24 mouse cellular contexts compared by ENCODE assay signal in genomic region chr17:34294249-34294648, GRCm38 (mm10). TPM values are rescaled to one million over a fixed set of nuclear protein-coding genes. Genes with fewer than 3 reads are reported as not detected.
"Had no signal": no experiment of that assay in that cellular context is flagged by ENCODE, and none has a peak within 500 bp of the region (broad histone marks: within the 10 kb centered on the region; RNA-seq: fewer than 3 reads in every experiment).

No protein-coding gene starts in this region.

- H3K9me3 ChIP-seq: liver, embryonic 12.5 days; midbrain, embryonic 10.5 days; midbrain, embryonic 12.5 days; neural tube, embryonic 13.5 days; neural tube, embryonic 15.5 days; stomach, embryonic 15.5 days had no signal

- H3K4me1 ChIP-seq: liver, embryonic 12.5 days; midbrain, embryonic 12.5 days had no signal

- H3K4me2 ChIP-seq: liver, embryonic 12.5 days; lung, embryonic 14.5 days; midbrain, embryonic 12.5 days; neural tube, embryonic 13.5 days; neural tube, embryonic 15.5 days; stomach, embryonic 15.5 days had no signal

- H3K36me3 ChIP-seq: liver, embryonic 12.5 days; midbrain, embryonic 10.5 days; midbrain, embryonic 12.5 days; neural tube, embryonic 13.5 days; neural tube, embryonic 15.5 days; stomach, embryonic 15.5 days had no signal

- H3K27ac ChIP-seq: liver, embryonic 12.5 days; liver, embryonic 14.5 days; midbrain, embryonic 10.5 days; midbrain, embryonic 12.5 days; neural tube, embryonic 13.5 days; neural tube, embryonic 15.5 days; stomach, embryonic 15.5 days; stomach, postnatal 0 days had no signal

- H3K9ac ChIP-seq: liver, embryonic 12.5 days; liver, embryonic 14.5 days; lung, embryonic 14.5 days; midbrain, embryonic 12.5 days; neural tube, embryonic 13.5 days; neural tube, embryonic 15.5 days; stomach, embryonic 15.5 days had no signal

- ATAC-seq: liver, embryonic 12.5 days; midbrain, embryonic 16.5 days had no signal

- H3K4me3 ChIP-seq: liver, embryonic 12.5 days; midbrain, embryonic 10.5 days; midbrain, embryonic 12.5 days; myocyte; neural tube, embryonic 13.5 days; neural tube, embryonic 15.5 days; stomach, embryonic 15.5 days had no signal

- H3K27me3 ChIP-seq: midbrain, embryonic 12.5 days; neural tube, embryonic 13.5 days; neural tube, embryonic 15.5 days; stomach, embryonic 15.5 days had no signal

- DNase-seq: lung, embryonic 14.5 days; lung, postnatal 10 days; lung, postnatal 4 days; midbrain, embryonic 14.5 days; retina, postnatal 1 day; right cerebral cortex, adult 18-20 months; right cerebral cortex, postnatal 25 days; right cerebral cortex, postnatal 4 days; thymus, adult 2 months; thymus, postnatal 14 days; thymus, postnatal 36 days had no signal

RNA-seq across cellular contexts. Expression of gene H2-Aa, which starts 6.6 kb away (rescaled TPM):
- polyA plus RNA-seq: midbrain, embryonic 10.5 days; midbrain, embryonic 16.5 days; myocyte; neural tube, embryonic 11.5 days had no signal

RNA-seq across cellular contexts. Expression of gene H2-Eb1, which starts 11.4 kb away (rescaled TPM):
- polyA plus RNA-seq: myocyte had no signal

RNA-seq across cellular contexts. Expression of gene H2-Eb2, which starts 31.2 kb away (rescaled TPM):
- polyA plus RNA-seq: liver, embryonic 12.5 days; liver, embryonic 14.5 days; liver, embryonic 16.5 days; lung, embryonic 14.5 days; midbrain, embryonic 10.5 days; midbrain, embryonic 12.5 days; midbrain, embryonic 14.5 days; myocyte; neural tube, embryonic 11.5 days; stomach, embryonic 15.5 days; stomach, postnatal 0 days; testis, adult 2 months had no signal

RNA-seq across cellular contexts. Expression of gene H2-Ab1, which starts 36.8 kb away (rescaled TPM):
- polyA plus RNA-seq: myocyte had no signal

RNA-seq across cellular contexts. Expression of gene H2-Ob, which starts 55.5 kb away (rescaled TPM):
- polyA plus RNA-seq: lung, embryonic 14.5 days; midbrain, embryonic 10.5 days; midbrain, embryonic 12.5 days; midbrain, embryonic 14.5 days; myocyte; neural tube, embryonic 11.5 days; neural tube, embryonic 13.5 days had no signal
